Mouse (Mus musculus) c-Kit-positive CD71-positive TER-119-negative erythroid progenitor cells, embryonic 14.5 days (primary cell): ENCODE measurements around the gene Mthfr.

Source experiments
- DNase-seq: peaks from one replicate; pipeline ENCODE4 v3.0.0-alpha.2; 2013; ENCODE audit warnings: low read depth

Gene Mthfr

DNA sequence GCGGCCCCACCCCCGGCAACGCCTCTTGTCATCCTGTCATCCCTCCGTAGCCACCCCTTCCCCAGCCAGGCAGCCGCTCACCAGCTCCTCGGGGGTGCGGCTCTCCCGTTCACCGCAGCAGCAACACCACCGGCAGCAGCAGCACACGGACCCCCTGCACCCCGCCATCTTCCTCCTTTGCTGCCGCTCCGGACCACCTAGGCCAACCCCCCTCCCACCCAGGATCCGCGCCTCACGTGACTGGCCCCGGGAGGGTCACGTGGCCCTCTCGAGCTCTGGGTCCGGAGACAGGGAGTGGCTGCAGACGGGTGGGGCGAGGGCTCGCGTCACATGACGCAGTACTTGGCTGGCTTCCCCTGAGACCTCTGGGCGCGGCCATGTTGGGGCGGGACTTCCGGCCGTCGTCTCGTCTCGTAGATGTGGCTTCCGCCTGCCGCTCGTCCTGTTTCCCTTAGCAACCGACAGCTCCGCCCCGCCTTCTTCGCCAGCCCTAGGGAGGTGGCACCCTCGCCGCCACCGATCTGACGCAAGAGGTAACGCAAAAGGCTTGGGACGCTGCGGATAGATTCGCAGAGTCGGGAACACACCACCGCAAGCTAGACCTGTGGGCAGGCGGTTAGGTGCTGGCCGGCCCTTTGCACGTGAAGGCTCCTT is at the start of gene Mthfr, which contains the start of gene Clcn6:
Gene Mthfr, plus strand, starts transcription at position 478 of the 654 bp plus-strand sequence.
Gene Clcn6, minus strand, starts transcription at position 222 of the 654 bp plus-strand sequence.
- DNase-seq = peak; percentile 98

DNA sequence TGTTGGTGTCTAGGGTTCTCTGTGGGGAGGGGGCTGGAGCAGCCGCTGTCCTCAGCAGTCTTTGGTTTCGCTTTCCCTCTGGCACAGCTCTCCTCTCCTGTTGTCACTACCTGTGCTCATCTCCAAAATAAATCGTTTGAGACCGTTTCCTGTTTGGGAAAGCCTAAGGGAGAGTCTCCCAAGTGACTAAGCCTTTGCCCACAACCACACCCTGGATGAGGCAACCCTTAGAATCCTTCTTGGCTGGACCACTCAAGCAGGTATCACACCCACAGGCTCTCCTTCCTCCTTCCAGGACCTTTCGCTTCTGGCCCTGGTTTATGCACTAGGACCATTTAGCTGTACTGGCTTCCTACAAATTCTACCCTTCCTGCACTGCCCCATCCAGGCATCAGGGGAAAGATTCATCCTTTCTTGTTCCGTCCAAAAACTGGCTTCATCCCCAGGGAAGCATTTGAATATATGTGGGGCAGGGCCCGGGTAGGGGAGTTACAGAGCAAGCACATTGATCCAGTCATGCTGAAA is 45.2 kb upstream of the Mthfr start:
- DNase-seq = no peak

DNA sequence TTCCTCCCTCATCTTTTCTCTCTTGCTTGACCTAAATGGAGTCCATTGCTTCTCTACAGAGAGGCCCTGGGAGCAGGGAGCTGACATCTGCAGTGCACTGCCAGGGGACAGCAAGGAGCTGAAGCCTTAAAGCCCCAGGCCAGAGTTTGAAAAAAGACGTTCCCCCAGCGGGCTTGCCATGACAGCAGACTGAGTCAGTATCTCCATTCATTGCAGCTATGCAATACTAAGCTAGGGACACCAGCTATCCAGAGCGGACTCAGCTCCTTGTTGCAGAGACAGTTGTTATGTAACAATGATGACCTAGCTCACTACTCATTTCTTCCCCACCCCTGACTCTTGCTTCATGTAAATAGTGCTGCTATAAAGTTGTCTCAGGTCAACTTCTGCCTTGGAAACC is 43.6 kb upstream of the Mthfr start:
- DNase-seq = no peak

DNA sequence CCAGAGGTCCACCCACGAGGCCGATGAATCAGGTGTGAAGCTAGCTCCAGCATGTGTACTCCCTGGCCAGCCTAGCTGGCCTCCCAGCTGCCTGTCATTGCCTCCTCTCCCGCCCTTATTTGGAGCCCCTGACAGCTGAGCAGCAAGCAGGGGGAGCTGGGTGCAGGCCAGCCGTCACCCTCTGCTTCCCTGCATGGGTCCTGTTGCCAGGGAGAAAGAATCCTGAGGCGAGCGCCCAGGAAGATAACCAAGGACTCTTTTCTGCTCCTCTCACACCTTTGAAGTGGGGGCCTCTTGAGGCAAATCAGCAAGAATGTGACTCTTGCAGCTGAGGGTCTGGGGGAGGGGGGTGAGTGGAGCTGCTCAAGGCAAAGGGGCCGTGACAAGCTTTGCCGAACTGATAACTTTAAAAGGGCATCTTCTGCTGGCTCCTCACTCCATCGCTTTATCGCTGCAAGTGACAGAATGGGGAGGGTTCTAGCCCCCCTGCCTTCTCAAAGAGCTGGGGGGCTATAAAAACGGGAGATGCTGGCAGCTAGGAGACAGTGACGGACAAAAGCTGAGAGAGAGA is 38.6 kb upstream of the Mthfr start, which contains the start of gene Nppa:
Gene Nppa, plus strand, starts transcription at position 521 of the 571 bp plus-strand sequence.
- DNase-seq = no peak

DNA sequence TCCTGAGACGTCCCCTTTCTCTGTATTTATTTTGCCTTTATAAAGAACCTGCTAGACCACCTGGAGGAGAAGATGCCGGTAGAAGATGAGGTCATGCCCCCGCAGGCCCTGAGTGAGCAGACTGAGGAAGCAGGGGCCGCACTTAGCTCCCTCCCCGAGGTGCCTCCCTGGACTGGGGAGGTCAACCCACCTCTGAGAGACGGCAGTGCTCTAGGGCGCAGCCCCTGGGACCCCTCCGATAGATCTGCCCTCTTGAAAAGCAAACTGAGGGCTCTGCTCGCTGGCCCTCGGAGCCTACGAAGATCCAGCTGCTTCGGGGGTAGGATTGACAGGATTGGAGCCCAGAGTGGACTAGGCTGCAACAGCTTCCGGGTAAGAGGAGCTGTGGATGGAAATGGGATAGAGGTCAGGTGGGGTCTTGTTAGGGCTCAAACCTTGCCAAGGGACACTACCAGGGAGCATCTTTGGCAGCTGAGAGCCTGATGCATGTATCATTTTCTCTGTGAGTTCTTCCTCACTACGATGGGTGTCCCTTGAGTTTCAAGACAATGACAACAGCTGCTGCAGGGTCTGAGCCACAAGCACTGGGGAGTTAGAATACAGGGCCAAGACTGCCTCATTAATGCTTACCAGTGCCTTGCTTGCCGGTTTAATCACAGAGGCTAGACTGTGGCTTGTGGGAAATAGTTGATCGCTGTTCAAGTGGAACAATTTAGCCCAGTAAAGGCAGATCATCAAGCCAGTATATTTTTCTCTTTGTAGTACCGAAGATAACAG is 37.7 kb upstream of the Mthfr start:
- no peak for DNase-seq

DNA sequence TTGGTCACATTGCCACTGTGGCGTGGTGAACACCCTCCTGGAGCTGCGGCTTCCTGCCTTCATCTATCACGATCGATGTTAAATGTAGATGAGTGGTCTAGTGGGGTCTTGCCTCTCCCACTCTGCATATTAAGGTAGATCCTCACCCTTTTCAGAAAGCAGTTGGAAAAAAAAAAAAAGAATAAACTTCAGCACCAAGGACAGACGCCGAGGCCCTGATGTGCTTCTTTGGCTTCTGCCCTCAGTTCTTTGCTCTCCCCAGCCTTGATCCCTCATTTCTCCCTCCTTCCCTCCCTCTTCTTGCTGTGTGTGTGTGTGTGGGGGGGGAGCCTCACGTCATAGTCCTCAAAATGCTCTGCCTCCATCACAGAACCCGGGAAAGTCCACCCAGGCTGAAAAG is 37.0 kb upstream of the Mthfr start:
- no peak for DNase-seq

DNA sequence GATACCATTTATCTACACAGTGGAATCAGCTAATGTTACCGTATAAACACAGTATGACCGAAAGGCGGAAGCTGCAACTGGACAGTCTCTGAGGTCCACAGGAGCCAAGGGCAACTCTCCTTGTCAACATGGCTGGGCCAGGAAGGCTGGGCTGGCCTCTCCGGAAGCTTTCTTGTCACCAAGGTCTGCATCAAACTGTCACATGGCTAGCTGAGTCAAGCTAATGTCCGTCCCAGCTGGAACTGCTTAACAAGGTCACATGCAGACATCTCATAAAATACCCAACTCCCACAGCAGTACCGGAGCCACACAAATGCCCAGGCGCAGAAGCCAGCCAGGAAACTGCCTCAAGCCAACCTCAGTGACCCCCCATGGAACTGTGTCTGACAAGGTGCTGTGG is 34.5 kb upstream of the Mthfr start:
- no peak for DNase-seq

DNA sequence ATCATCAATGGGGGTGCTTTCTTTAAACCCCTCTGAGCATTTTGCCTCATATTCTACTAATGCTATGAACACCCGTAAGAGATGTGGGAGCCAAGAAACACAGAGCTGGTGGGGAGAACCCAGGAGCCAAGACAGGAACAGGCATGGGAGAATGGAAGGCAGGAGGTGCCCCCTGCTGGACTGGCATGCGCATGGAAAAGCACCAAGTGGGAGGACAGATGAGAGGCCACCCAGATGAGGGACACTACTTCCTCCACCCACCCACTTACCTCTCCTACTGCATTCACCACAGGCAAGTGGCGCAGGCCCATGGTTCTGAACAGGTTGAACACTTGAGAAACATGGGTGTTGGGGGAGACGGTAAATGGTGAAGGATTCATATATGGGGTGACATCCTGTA is 30.5 kb upstream of the Mthfr start:
- no peak for DNase-seq

DNA sequence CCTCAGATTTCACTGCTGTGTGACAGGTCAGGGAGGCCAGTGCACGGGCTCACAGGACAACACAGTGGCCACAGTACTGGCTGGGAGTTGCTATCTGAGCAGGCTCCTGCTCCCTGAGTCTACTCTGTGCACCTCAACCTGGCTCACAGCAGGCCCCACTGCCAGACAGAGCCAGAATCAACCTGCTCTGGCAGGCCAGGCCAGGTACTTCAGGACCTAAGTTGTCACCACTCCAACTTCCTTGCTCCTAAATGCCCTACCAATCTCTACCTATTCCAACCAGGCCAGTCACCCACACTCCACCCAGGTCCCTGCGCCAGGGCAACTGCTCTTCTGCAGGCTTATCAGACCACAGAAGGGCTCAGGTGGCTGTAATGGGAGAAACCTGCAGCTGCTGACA is 29.2 kb upstream of the Mthfr start:
- no peak for DNase-seq

DNA sequence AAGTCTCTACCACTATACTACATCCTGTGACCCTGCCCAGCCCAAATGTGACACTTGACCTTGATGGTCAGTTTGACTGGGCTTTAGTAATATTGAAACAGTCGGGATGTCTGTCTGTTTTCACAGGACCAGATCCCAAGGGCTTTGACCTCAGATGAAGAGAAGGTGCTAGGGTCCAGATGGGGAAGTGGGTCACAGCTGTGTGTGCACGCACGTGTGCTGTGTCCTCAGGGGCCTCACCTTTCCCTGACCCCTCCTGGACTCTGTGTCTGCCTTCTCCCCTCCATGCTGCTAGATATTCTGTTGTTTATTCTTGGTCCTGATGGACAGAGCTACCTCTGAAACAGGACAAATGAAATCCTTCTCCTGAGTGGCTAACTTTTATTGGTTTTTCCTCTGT is 27.5 kb upstream of the Mthfr start:
- no peak for DNase-seq

DNA sequence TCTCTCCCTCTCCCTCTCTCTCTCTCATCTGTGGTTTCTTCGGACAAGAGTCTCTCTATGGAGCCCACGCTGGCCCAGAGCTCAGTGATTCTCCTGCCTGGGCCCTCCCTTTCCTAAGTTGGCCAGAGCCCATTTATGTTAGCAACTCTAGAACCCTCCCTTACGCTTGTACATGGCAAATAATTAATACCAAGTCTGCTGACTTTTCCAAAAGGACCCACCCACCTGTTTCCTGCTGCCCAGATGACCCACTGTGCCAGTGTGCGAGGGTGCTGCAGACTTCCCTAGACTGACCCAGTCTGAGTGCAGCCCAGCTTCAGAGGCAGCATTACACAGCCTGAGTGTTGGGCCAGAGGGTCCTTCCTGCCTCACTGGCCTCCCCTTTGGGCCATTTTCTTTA is 26.7 kb upstream of the Mthfr start:
- no peak for DNase-seq

DNA sequence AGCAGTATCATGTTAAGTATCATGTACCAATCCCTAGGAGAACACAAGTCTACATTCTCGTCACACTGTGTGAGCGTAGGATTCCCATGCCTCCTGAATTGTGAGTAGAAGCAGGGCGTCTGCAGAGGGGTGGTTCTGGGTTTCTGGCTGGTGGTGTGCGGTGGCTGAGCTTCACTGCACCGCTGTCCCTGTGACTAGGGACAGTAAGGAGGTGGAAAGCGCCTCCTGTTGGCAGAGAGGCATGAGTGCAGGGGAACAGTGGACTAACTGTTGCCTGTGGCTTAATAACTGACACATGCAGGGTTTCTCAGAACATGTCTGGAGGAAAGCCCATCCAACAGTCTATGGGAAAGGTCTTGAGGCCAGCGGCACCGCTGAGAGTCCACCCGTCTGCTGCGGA is 23.5 kb upstream of the Mthfr start:
- DNase-seq = no peak

DNA sequence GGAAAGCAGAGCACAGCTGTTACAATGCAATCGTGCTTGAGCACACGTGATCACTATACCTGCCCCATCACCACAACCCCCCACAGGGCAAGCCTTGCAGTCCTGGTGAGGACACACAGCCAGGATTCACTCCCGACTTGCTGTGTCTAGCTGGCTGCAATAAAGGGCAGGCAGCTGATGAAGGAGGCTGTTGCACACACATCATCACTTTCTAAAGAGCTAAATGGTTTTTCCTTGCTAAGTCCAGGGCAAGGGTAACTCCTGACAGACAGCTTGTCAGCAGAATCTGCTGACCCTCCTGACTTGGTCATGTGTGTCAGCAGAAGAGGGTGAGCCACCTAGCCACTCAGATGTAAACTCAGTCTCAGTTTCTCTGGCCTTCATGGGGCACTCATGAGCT is 21.9 kb upstream of the Mthfr start:
- DNase-seq = no peak

DNA sequence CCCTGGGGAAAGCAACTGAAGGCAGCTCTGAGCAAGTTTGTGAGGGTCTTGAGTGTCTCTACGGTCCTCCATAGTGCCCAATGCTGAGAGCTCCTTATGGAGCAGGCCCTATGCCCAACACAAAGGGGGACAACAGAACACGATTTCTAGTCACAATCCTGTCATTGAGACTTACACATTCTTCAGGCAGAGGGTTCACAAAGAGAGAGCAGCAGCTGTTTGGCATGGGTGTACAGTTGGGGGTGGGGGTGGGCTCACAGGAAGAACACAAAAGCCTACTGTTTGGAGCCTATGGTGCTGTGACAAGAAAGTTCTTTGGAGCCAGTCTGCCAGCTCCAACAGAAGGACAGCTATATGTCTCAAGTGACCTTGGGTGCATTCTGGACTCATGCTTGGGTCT is 20.5 kb upstream of the Mthfr start:
- DNase-seq = no peak

DNA sequence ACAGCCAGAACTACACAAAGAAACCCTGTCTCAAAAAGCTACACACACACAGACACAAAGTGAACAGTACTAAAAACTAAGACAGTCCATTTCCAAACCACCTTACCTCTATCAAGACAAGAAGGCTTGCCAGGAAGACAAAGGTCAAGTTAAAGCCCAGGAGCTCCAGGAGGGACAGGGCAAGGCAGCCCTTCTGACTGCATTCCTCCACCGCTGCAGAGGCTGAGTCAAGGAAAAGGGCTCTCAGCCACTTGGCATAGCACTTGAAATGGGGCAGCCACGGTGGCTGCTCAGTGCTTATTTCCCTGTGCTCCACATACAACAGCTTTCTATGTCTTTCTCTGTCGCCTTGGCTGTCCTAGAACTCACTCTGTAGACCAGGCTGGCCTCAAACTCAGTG is 14.9 kb upstream of the Mthfr start:
- DNase-seq = no peak

DNA sequence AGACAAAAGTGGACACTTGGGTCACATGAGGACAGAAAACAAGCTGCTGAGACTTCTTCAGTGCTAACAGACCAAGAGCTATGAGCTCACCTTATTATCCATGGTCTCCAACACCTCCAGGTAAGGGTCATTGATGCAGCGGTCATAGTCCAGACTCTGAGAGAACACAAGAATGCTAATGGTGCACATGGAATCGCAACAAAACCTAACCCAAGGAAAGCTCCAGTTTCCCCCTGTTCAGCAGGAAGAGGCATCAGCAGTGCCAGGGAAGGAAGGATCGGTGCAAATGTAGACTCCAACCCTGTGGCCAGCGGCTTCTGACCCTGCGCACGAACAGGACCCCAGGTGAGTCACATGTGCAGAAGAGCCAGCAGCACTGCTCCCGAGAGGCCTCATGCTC is 9.6 kb upstream of the Mthfr start:
- DNase-seq = no peak

DNA sequence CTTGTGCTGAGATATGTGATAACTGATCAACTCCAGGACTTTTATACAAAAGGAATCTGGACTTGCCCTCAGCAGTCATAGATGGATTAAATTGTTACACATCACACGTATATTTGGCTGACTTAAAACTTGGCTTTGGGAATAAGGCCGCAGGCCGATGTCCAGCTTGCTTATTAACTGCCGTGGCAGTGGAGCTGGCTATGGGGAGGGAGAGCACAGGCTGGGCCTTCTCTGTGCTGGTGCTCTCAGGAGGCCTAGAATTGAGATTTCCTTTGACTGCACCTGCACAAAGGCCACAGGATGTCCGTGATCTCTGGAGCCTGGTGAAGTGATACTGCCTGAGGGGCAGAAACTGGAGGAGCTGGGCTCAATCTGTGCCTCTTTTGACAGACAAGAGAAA is 8.4 kb upstream of the Mthfr start:
- DNase-seq = no peak

DNA sequence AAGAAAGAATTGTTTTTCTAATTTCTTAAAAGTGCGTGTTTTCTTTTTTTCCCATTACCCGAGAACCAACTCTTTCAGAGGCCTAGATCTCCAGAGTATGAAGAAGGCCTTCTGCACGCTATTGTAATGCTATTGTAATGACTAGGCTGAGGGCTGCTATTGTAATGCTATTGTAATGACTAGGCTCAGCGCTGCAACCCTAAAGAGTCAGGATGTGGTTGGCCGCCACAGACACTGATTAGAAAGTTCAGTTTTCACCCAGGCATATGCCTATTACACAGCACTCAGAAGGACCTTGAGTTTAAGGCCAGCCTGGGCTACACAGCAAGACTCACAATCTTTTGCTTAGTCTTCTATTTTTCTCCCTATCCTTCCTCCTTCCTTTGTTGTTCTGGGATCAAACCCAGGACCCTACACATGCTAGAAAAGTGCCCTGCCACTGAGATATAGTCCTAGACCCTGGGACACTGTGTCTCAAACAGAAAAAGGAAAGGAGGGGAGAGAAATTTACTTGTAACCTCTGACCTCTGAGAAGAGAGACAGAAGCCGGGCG is 4.9 kb upstream of the Mthfr start:
- DNase-seq = no peak

DNA sequence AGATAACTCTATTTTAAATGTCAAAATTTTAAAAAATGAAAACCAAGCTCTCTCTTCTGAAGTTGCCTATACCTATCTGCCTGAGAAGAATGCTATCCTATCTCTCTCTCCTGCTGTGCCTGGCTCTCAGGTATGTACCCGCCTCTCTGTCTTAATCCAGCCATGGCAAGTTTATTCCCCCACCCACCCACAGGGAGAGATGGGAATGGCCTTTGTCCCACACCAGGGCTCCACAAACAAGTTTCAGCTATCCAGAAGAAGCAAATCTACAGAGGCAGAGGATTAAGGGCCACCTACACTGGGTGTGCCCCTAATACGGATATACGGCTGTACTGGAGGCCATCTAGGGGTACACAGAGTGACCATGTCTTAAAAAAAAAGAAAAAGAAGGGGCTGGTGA is 3.4 kb upstream of the Mthfr start:
- no peak for DNase-seq

DNA sequence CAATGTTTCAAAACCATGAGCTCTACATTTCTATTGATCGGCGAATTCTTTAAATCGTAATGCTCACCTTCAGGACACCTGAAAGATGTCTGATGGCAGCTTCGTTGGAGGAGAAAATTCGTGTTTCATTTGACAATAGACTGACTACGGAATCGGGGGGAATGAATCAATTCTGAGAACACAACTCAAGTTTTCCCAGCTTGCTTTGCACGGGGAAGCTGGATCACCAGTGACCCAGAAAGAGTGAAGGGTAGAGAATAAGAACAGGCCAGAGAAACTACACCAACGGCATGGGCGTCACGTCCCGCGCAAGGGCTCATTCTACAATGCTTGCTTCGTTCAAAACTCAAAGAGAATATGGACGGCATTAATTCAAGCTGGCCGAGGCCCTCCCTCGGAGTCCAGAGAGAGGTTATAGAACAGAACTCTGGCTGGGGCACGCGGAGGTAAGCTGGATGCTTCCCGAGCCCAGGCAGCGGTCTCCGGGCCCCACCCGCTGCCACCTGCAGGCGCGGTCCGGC is 738 bp upstream of the Mthfr start:
- no peak for DNase-seq

DNA sequence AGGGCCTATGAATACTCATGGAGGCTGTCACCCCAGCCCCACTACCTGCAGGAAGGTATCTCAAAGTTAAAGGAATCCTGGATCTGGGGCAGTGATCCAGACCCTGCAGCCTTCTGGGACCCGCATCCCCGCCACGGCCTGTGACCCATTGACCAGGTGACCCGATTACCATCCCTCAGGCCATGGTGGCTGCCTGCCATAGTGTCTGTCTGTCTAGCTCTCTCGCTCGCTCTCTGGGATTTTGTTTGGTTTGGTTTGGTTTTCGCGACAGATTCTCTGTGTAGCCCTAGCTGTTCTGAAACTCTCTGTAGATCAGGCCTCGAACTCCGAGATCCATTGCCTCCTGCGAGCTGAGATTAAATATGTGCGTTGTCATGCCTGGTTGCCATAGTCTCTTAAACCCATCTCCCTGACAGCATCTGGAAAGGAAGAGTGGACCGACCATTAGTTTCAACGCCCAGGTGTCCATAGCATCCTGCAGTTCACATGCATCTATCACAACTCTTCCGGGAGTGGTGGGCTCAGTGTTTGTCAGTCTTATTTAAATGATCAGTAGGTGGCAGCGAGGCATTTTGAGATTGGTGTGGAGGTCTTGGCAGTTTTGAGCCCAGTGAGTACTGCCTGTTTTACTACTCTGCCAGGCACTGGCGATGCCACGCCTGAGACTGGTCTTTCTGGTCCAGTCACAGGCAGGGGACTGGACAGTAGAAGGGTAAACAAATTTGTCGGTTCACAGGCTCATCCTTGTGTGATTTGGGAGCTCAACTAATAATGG is 564 bp downstream of the Mthfr start:
- DNase-seq = peak; percentile 29
